Mouse (Mus musculus) hindbrain, embryonic 10.5 days (tissue): ENCODE results near the gene Mfsd5. TPM values are rescaled to one million over a fixed set of nuclear protein-coding genes. Genes with fewer than 3 reads are reported as not detected.

Experiments
- DNase-seq: peaks from one replicate; pipeline ENCODE4 v3.0.0-alpha.2; 2017; ENCODE audit warnings: low spot score
- H3K27ac ChIP-seq: fragments of 300-500 bp; sonication (generic); 2 replicates; pipeline ENCODE4 v1.5.1; 2016; ENCODE audit warnings: mild to moderate bottlenecking, moderate library complexity
- H3K27me3 ChIP-seq: fragments of 300-500 bp; sonication (generic); 2 replicates; pipeline ENCODE4 v1.6.1; 2016; ENCODE audit warnings: mild to moderate bottlenecking; ENCODE audit not compliant: poor library complexity, insufficient read depth, severe bottlenecking
- H3K36me3 ChIP-seq: fragments of 300-500 bp; sonication (generic); 2 replicates; pipeline ENCODE4 v1.6.1; 2016; ENCODE audit warnings: mild to moderate bottlenecking, moderate library complexity
- H3K4me1 ChIP-seq: fragments of 300-500 bp; sonication (generic); replicated peaks from 2 replicates; pipeline ENCODE4 v1.6.1; 2016; ENCODE audit warnings: mild to moderate bottlenecking
- H3K4me3 ChIP-seq: fragments of 300-500 bp; sonication (generic); 2 replicates; pipeline ENCODE4 v1.5.1; 2016; ENCODE audit warnings: mild to moderate bottlenecking, moderate library complexity
- H3K9me3 ChIP-seq: fragments of 300-500 bp; sonication (generic); 2 replicates; pipeline ENCODE4 v1.6.1; 2016; ENCODE audit warnings: mild to moderate bottlenecking, moderate library complexity
- WGBS: fragments of 180-500 bp; shearing (Covaris S2); methylation state at CpG from one replicate; pipeline ENCODE4 v1.1.7; 2016; 5-methylcytosine and 5-hydroxymethylcytosine counted together
- polyA plus RNA-seq: library from polyadenylated mRNA; unstranded; fragments of >200 nt; fragmentation: Nextera tagmentation; extraction: Ambion mirVana; gene quantifications from 2 replicates; pipeline ENCODE4 v1.2.1, GENCODE M21; 2016

The Mfsd5 gene
- 61.5 and 66.1 TPM in 2 replicates for polyA plus RNA-seq

GRCm38 (mm10) chr15:102279092-102279782 is at the start of gene Mfsd5:
Gene Mfsd5, plus strand, starts transcription at chr15:102279454.
- H3K4me3 ChIP-seq = peak within 1 kb of the TSS; percentile 84
- no peaks in the 10 kb centered on the region for H3K27me3 ChIP-seq
- WGBS = under 1% methylated on average over 65 of the region's 65 CpGs
- peak within 1 kb of the TSS; percentile 92 for H3K27ac ChIP-seq
- H3K9me3 ChIP-seq = no peaks in the 10 kb centered on the region
- H3K36me3 ChIP-seq = peaks cover 26% of the 10 kb centered on the region
- H3K4me1 ChIP-seq = peaks cover 17% of the 10 kb centered on the region
- peak; percentile 93 for DNase-seq

GRCm38 (mm10) chr15:102230408-102231321 is 48.6 kb upstream of the Mfsd5 start:
- H3K9me3 ChIP-seq = no peaks in the 10 kb centered on the region
- H3K4me1 ChIP-seq = peaks cover 33% of the 10 kb centered on the region
- H3K36me3 ChIP-seq = 0 out of 2 replicates have a peak, but pooled peaks cover 7% of the 10 kb centered on the region
- H3K27ac ChIP-seq = no peak overlapping the region
- peaks cover 9% of the 10 kb centered on the region for H3K27me3 ChIP-seq
- DNase-seq = no peak
- no peak overlapping the region for H3K4me3 ChIP-seq
- WGBS = 84% methylated on average over 17 of the region's 17 CpGs

DNA sequence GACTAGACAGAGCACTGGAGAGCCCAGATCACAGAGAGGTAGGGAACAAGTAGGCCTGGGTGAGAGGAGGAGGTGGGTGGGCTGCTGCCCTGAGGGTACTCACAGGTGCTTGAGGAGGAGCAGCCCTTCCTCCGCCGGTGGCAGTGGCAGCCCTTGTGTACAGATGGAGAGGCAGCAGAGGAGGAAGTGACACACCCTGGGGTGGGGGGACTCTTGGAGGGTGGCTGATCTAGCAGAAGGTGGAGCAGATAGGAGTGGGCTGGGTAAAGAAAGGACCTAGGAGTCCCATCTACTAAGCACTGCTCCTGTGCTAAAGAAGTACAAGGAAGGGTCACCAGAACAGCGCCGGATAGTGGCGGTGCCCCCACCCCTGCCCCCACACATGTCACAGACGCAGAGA is 47.5 kb upstream of the Mfsd5 start, which contains the start of gene Itgb7:
Gene Itgb7 (minus strand): TSS at position 197 of the 400 bp plus-strand sequence.
- DNase-seq = no peak
- no peaks in the 10 kb centered on the region for H3K27me3 ChIP-seq
- H3K4me1 ChIP-seq = peaks cover 39% of the 10 kb centered on the region

GRCm38 (mm10) chr15:102232764-102233163 is 46.5 kb upstream of the Mfsd5 start:
- WGBS = 92% methylated on average over 7 of the region's 7 CpGs
- no peak for DNase-seq
- no peaks in the 10 kb centered on the region for H3K9me3 ChIP-seq
- H3K36me3 ChIP-seq = 0 out of 2 replicates have a peak, but pooled peaks cover 7% of the 10 kb centered on the region
- H3K27me3 ChIP-seq = no peaks in the 10 kb centered on the region
- no peak overlapping the region for H3K27ac ChIP-seq
- H3K4me1 ChIP-seq = peaks cover 39% of the 10 kb centered on the region
- no peak overlapping the region for H3K4me3 ChIP-seq

More for the DNA sequence above, 47.5 kb upstream of the Mfsd5 start, which contains the start of gene Itgb7:
- H3K9me3 ChIP-seq = no peaks in the 10 kb centered on the region
- 0 out of 2 replicates have a peak, but pooled peaks cover 7% of the 10 kb centered on the region for H3K36me3 ChIP-seq
- H3K4me3 ChIP-seq = no peak within 1 kb of the TSS
- no peak within 1 kb of the TSS for H3K27ac ChIP-seq
- 56% methylated on average over 6 of the region's 6 CpGs for WGBS

- 32% methylated on average over 2 of the region's 2 CpGs for WGBS
- H3K4me3 ChIP-seq = no peak overlapping the region
- H3K36me3 ChIP-seq = 0 out of 2 replicates have a peak, but pooled peaks cover 9% of the 10 kb centered on the region
- DNase-seq = no peak
- no peaks in the 10 kb centered on the region for H3K27me3 ChIP-seq
- no peak overlapping the region for H3K27ac ChIP-seq
- H3K9me3 ChIP-seq = no peaks in the 10 kb centered on the region
- peaks cover 39% of the 10 kb centered on the region for H3K4me1 ChIP-seq
These were observed 45.4 kb upstream of the Mfsd5 start for GRCm38 (mm10) chr15:102233896-102234295.

- Histone ChIP-seq H3K27me3 (peaks cover 8% of the 10 kb centered on the region), H3K4me3 (no peak overlapping the region), H3K36me3 (0 out of 2 replicates have a peak, but pooled peaks cover 9% of the 10 kb centered on the region), H3K4me1 (peaks cover 48% of the 10 kb centered on the region), H3K9me3 (no peaks in the 10 kb centered on the region), H3K27ac (peak overlapping the region; percentile 79)
- DNase-seq = no peak
- WGBS = 45% methylated on average over 21 of the region's 21 CpGs
These were observed 43.8 kb upstream of the Mfsd5 start for GRCm38 (mm10) chr15:102235371-102236027.

GRCm38 (mm10) chr15:102238543-102239259 is 40.6 kb upstream of the Mfsd5 start:
- H3K36me3 ChIP-seq = 0 out of 2 replicates have a peak, but pooled peaks cover 9% of the 10 kb centered on the region
- H3K9me3 ChIP-seq = no peaks in the 10 kb centered on the region
- peaks cover 51% of the 10 kb centered on the region for H3K4me1 ChIP-seq
- peaks cover 37% of the 10 kb centered on the region for H3K27me3 ChIP-seq
- no peak overlapping the region for H3K4me3 ChIP-seq
- DNase-seq = no peak
- WGBS = 86% methylated on average over 14 of the region's 14 CpGs
- H3K27ac ChIP-seq = no peak overlapping the region

DNA sequence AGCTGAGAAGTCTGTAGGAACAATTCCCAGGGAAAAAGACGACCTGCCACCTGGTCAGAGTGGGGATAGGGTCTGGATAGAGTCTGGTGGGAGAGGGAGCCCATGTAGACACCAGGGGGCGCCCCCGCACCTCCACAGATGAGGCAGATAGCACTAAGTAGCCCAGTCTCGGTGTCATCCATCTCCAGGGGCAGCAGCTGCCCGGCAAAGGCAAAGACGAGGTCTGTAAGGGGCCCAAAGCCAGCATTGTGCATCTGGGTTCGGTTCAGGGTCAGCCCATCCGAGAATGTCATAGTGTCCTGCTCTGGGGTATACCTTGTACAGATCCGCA is 40.0 kb upstream of the Mfsd5 start:
- Histone ChIP-seq H3K27me3 (peaks cover 42% of the 10 kb centered on the region), H3K4me1 (peaks cover 51% of the 10 kb centered on the region), H3K27ac (no peak overlapping the region), H3K36me3 (0 out of 2 replicates have a peak, but pooled peaks cover 9% of the 10 kb centered on the region), H3K4me3 (no peak overlapping the region), H3K9me3 (no peaks in the 10 kb centered on the region)
- WGBS = 13% methylated on average over 9 of the region's 9 CpGs
- DNase-seq = peak; percentile 84

GRCm38 (mm10) chr15:102239851-102240250 is 39.4 kb upstream of the Mfsd5 start:
- Histone ChIP-seq H3K9me3 (no peaks in the 10 kb centered on the region), H3K27me3 (peaks cover 48% of the 10 kb centered on the region), H3K4me1 (peaks cover 49% of the 10 kb centered on the region), H3K4me3 (no peak overlapping the region), H3K36me3 (0 out of 2 replicates have a peak, but pooled peaks cover 9% of the 10 kb centered on the region), H3K27ac (0 out of 2 replicates have a peak overlapping the region, but pooled peaks have one; percentile 14)
- WGBS = 77% methylated on average over 11 of the region's 11 CpGs
- no peak for DNase-seq

DNA sequence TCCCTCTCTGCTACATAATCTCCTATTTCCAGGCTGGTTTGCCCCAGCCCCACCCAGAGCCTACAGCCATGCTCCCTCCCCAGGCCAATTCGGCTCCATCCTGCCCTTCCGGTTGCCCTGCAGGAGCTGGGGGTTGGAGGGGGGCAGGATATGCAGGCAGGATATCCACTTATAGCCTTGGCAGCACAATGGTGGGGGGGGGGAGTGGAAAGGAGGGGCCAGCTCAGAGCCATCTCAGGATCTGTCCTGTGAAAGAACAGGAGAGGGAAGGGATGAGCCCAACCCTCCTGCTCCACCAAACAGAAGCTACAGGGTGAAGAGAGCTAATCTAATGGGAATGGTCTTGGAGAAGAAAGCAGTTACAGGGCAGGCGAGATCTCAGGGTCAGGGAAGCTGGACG is 38.6 kb upstream of the Mfsd5 start:
- DNase-seq = no peak
- Histone ChIP-seq H3K36me3 (0 out of 2 replicates have a peak, but pooled peaks cover 3% of the 10 kb centered on the region), H3K4me3 (no peak overlapping the region), H3K9me3 (no peaks in the 10 kb centered on the region), H3K27ac (no peak overlapping the region), H3K27me3 (peaks cover 56% of the 10 kb centered on the region), H3K4me1 (peaks cover 49% of the 10 kb centered on the region)
- WGBS = 87% methylated on average over 4 of the region's 4 CpGs

- Histone ChIP-seq H3K4me1 (peaks cover 62% of the 10 kb centered on the region), H3K27ac (no peak overlapping the region), H3K4me3 (peak overlapping the region; percentile 68; the same call in 1 of the 2 replicates), H3K27me3 (peaks cover 75% of the 10 kb centered on the region), H3K9me3 (no peaks in the 10 kb centered on the region), H3K36me3 (0 out of 2 replicates have a peak, but pooled peaks cover 3% of the 10 kb centered on the region)
- DNase-seq = no peak
- 30% methylated on average over 12 of the region's 12 CpGs for WGBS
These were observed 36.6 kb upstream of the Mfsd5 start for GRCm38 (mm10) chr15:102242404-102243228.
